Mouse (Mus musculus) thymus, postnatal 0 days (tissue): ENCODE data around the gene Dusp16. TPM values are rescaled to one million over a fixed set of nuclear protein-coding genes. Genes with fewer than 3 reads are reported as not detected.

Experiments used
- DNase-seq: peaks from one replicate; pipeline ENCODE4 v3.0.0-alpha.2; 2015; ENCODE audit warnings: low spot score
- polyA plus RNA-seq: library from polyadenylated mRNA; unstranded; fragments of >200 nt; fragmentation: Nextera tagmentation; extraction: Ambion mirVana; gene quantifications from 2 replicates; pipeline ENCODE4 v1.2.1, GENCODE M21; 2015

Gene Dusp16
- polyA plus RNA-seq, 1 experiment from 2014 or later: 7.5 TPM

- DNase-seq: peak; percentile 13
Observed at GRCm38 (mm10) chr6:134793046-134793806, 801 bp upstream of the Dusp16 start.

GRCm38 (mm10) chr6:134791251-134792118 is 940 bp downstream of the Dusp16 start:
- peak; percentile 39 for DNase-seq

- DNase-seq: no peak
Observed at GRCm38 (mm10) chr6:134789100-134789499, 3.3 kb downstream of the Dusp16 start.

GRCm38 (mm10) chr6:134786426-134786825 is 6.0 kb downstream of the Dusp16 start:
- peak; percentile 81 for DNase-seq

GRCm38 (mm10) chr6:134782900-134783299 is 9.5 kb downstream of the Dusp16 start:
- no peak for DNase-seq

GRCm38 (mm10) chr6:134781494-134781913 is 10.9 kb downstream of the Dusp16 start:
- DNase-seq: no peak

- DNase-seq: peak; percentile 10
Observed at GRCm38 (mm10) chr6:134780024-134780423, 12.4 kb downstream of the Dusp16 start.

- no peak for DNase-seq
Observed at GRCm38 (mm10) chr6:134773961-134774360, 18.5 kb downstream of the Dusp16 start.

- DNase-seq: no peak
Observed at GRCm38 (mm10) chr6:134773292-134773893, 19.0 kb downstream of the Dusp16 start.

GRCm38 (mm10) chr6:134770339-134770738 is 22.1 kb downstream of the Dusp16 start:
- DNase-seq: no peak

- no peak for DNase-seq
Observed at GRCm38 (mm10) chr6:134764441-134765061, 27.9 kb downstream of the Dusp16 start.

GRCm38 (mm10) chr6:134763436-134763835 is 29.0 kb downstream of the Dusp16 start:
- DNase-seq: no peak

GRCm38 (mm10) chr6:134761808-134762207 is 30.6 kb downstream of the Dusp16 start:
- no peak for DNase-seq

GRCm38 (mm10) chr6:134760926-134761544 is 31.4 kb downstream of the Dusp16 start:
- no peak for DNase-seq

GRCm38 (mm10) chr6:134756058-134756457 is 36.4 kb downstream of the Dusp16 start:
- DNase-seq: no peak

- DNase-seq: no peak
Observed at GRCm38 (mm10) chr6:134753858-134754257, 38.6 kb downstream of the Dusp16 start.

- DNase-seq: no peak
Observed at GRCm38 (mm10) chr6:134753412-134753811, 39.0 kb downstream of the Dusp16 start.

GRCm38 (mm10) chr6:134751883-134752647 is 40.4 kb downstream of the Dusp16 start:
- DNase-seq: peak; percentile 23

- DNase-seq: no peak
Observed at GRCm38 (mm10) chr6:134751087-134751486, 41.3 kb downstream of the Dusp16 start.

GRCm38 (mm10) chr6:134748126-134748525 is 44.3 kb downstream of the Dusp16 start:
- DNase-seq: no peak
